Mouse (Mus musculus) fibroblast of lung, adult 2 months (primary cell): Measurements from ENCODE around the gene Rexo4.

Experiments
- DNase-seq: peaks from one replicate; pipeline ENCODE4 v3.0.0-alpha.2; 2011; ENCODE audit warnings: low read depth

Rexo4 gene

GRCm38 (mm10) chr2:26910124-26910993, 53.8 kb downstream of the Rexo4 start, which contains the start of the genes Med22 and Rpl7a:
Gene Med22, minus strand, starts transcription at chr2:26910677.
Gene Rpl7a, plus strand, starts transcription at chr2:26910764.
- peak; percentile 95 for DNase-seq

GRCm38 (mm10) chr2:26909387-26909784, 54.8 kb downstream of the Rexo4 start:
- no peak for DNase-seq

- DNase-seq, result no peak
These were observed 55.3 kb downstream of the Rexo4 start for GRCm38 (mm10) chr2:26908710-26909386.

GRCm38 (mm10) chr2:26907109-26907508, 57.1 kb downstream of the Rexo4 start:
- no peak for DNase-seq

GRCm38 (mm10) chr2:26906431-26906830, 57.8 kb downstream of the Rexo4 start:
- DNase-seq, result no peak

DNA sequence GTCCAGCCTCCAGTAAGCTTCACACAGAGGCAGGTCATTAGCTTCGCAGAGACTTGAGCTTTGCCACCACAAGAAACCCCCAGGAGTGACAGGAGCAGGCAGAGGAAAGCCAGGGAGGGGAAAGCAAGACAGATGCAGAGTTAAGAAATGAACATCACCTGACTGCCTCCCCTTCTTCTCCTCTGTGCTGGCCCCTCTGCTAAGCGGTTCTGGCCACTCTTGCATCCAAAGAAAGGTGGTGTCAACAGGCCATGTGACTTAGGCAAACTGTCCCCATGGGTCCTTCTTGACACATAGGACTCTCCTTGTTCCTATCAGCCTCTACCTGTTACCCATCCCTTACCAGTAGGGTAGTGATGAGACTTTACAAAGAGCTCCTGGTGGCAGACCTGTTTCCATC, 58.2 kb downstream of the Rexo4 start:
- no peak for DNase-seq
